Mouse (Mus musculus): ENCODE data around the gene Clcn2. TPM values are rescaled to one million over a fixed set of nuclear protein-coding genes. Genes with fewer than 3 reads are reported as not detected.

The Clcn2 gene
- polyA plus RNA-seq (2014; fragmentation: Illumina TruSeq; extraction: RNeasy Lipid Tissue Mini Kit (QIAGEN cat#74804); ENCODE audit: low read depth, low replicate concordance): 5.6 TPM

DNA sequence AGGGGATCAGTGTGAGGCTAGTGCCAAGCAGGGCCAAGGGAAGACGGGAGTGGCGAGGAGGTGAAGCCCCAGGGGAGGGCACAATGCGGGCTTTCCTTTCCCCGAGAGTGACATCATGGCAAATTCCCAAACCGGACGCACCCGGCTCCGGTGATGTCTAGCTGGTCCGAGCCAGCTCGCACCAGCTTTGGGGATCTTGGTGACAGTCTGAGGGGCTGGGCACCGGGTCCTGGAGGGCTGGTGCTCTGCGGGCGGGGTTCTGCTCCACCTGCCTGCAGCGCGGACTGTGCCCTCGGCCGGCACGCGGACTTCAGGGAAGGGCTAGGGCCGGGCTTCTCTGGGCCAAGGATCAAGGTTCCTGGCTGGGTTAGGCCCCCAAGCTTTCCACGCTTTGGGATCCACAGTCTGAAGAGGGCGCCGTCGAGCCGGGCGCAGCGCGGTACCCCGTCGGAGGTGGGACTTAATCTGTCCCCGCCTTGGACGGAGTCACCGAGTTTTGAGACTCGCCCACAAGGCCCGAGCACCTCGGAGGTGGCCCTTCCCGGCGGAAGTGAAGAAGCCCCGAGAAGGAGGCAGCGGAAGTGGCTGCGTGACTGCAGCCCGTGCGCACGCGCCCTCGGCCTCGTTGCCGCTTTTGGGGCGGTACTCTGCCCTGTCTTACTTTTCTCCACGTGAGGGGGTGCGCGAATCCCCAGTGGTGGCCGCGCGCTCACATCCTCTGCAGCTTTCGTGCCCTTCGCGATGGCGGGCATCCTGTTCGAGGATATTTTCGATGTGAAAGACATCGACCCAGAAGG, at the start of gene Clcn2, which contains the start of gene Polr2h:
Gene Clcn2 (minus strand): TSS at position 566 of the 797 bp plus-strand sequence.
Gene Polr2h (plus strand): TSS at position 485 of the 797 bp plus-strand sequence.

DNA sequence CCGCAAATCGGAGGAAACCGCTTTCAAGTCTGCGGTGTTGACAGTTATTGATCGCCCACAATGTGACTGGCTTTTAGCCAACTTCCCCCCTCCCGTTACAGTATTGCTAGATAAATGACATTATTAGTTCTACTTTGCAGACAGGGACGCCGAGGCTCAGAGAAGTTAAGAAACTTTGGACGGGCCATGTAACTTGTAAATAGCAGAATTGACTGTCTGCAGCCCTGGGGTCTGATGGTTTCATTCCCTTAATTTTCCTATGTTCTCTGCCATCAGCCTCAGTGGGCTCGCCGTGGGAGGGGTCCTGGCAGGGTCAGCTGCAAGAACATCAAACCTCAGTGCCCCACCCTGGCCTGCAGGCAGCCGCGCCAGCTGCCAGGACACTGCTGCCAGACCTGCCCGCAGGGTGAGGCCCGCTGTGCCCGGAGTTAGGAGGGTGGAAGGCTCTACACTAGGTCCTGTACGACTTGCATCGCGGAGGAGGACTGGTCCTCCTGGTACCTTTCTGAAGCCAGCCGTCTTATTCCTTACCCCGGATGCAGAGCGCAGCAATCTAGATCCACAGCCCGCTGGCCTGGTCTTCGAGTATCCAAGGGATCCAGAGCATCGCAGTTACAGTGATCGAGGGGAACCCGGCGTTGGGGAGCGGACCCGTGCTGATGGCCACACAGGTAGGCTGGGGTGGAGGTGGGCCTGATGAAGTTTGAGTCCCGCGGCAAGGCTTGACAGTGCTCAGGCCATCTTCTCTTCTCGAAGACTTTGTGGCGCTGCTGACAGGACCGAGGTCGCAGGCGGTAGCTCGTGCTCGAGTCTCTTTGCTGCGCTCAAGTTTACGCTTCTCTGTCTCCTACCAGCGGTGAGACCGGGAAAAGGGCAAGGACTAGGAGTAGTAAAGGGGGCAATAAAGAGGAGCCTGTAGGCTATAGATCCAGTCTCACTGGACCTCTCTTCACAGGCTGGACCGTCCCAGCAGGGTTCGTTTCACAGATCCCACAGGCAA, 16.5 kb upstream of the Clcn2 start, which contains the start of gene Thpo:
Gene Thpo (minus strand): TSS at position 781 of the 1,000 bp plus-strand sequence.

DNA sequence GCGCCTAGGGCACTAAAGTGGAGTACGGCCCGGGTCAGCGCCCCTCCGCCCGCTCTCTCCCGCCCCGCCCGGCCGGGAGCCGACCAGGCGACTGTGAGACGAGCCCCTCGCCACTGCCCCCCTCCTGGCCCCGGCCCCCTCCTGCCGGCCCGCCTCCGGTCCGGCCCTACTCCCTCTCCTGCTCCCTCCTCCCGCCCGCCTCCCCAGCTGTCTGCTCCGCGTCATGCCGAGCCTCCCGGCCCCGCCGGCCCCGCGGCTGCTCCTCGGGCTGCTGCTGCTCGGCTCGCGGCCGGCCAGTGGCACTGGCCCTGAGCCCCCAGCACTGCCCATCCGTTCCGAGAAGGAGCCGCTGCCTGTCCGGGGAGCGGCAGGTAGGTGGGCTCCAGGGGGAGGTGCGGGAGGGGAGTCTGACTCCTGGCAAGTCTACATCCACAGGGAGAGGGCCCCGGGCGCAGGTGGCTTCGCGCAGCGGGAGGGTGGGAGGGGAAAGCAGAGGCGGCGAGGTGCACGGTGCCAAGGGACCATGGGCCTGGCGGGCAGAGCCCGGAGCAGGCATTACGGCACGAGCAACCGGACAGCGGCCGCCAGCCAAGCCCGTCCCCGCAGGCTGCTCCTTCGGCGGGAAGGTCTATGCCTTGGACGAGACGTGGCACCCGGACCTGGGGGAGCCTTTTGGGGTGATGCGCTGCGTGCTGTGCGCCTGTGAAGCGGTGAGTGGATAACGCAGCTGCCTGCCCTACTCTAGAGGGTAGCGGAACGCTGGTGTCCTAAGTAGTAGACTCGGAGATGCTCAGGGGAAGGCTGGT, 15.6 kb upstream of the Clcn2 start, which contains the start of gene Chrd:
Gene Chrd (plus strand): TSS at position 203 of the 806 bp plus-strand sequence.

DNA sequence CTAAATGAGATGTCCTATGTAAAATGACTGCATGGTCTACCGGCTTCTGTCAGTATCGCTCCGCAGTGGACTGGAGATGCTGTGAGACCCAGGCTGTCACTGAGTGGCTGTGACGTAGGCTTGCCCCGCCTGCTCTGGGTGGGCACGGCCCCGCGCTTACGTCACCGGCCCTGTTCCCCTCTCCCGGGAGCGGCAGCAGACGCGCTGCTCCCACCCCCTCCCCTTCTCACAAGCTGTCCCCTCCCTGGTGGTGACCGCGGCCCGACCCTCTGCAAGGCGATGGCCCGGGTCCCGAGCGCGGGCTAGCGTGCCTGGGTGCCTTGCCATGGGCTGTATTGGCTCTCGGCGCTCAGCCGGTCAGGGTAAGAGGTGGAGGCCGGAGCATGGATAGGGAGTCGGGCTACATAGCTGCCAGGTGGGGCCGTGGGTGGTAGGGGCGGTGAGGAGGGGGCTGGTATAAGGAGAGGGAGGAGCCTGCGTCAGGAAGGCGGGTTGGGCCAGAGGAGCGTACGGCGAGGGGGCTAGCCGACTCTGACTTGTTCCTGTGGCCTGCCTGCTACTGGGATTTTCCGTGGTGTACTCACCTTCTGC, 24.3 kb downstream of the Clcn2 start, which contains the start of gene Fam131a:
Gene Fam131a (plus strand): TSS at position 131 of the 591 bp plus-strand sequence.

DNA sequence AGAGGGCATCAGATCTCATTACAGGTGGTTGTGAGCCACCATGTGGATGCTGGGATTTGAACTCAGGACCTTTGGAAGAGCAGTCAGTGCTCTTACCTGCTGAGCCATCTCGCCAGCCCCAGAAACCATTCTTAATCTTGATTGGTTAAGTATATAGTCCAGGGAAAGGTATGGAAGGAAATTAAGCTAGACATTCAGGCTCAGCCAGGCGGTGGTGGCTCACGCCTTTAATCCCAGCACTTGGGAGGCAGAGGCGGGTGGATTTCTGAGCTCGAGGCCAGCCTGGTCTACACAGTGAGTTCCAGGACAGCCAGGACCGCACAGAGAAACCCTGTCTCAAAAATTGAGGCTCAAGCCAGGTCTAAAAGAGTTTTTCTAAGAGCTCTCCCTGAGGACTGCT, 49.5 kb downstream of the Clcn2 start, which contains the start of gene Eif4g1:
Gene Eif4g1 (plus strand): TSS at position 301 of the 400 bp plus-strand sequence.

Other genes with a start within 250 kb of the Clcn2 start
- 7.8 TPM for gene Eif2b5, start 218.9 kb downstream of the Clcn2 start, polyA plus RNA-seq (2014; fragmentation: Illumina TruSeq; extraction: RNeasy Lipid Tissue Mini Kit (QIAGEN cat#74804); ENCODE audit: low read depth, low replicate concordance)
- gene Dvl3, start 200.8 kb downstream of the Clcn2 start, polyA plus RNA-seq (2014; fragmentation: Illumina TruSeq; extraction: RNeasy Lipid Tissue Mini Kit (QIAGEN cat#74804); ENCODE audit: low read depth, low replicate concordance): 23.3 TPM
- 87.0 TPM for gene Ap2m1, start 182.3 kb downstream of the Clcn2 start, polyA plus RNA-seq (2014; fragmentation: Illumina TruSeq; extraction: RNeasy Lipid Tissue Mini Kit (QIAGEN cat#74804); ENCODE audit: low read depth, low replicate concordance)
- gene Abcf3, start 169.2 kb downstream of the Clcn2 start, polyA plus RNA-seq (2014; fragmentation: Illumina TruSeq; extraction: RNeasy Lipid Tissue Mini Kit (QIAGEN cat#74804); ENCODE audit: low read depth, low replicate concordance): 9.1 TPM
- gene Vwa5b2, start 128.3 kb downstream of the Clcn2 start, polyA plus RNA-seq (2014; fragmentation: Illumina TruSeq; extraction: RNeasy Lipid Tissue Mini Kit (QIAGEN cat#74804); ENCODE audit: low read depth, low replicate concordance): 0.76 TPM
- gene Eef1akmt4, start 106.2 kb downstream of the Clcn2 start, polyA plus RNA-seq (2014; fragmentation: Illumina TruSeq; extraction: RNeasy Lipid Tissue Mini Kit (QIAGEN cat#74804); ENCODE audit: low read depth, low replicate concordance): 1.9 TPM
- gene Gm49333, start 106.1 kb downstream of the Clcn2 start, polyA plus RNA-seq (2014; fragmentation: Illumina TruSeq; extraction: RNeasy Lipid Tissue Mini Kit (QIAGEN cat#74804); ENCODE audit: low read depth, low replicate concordance): not detected
- gene Alg3, start 106.0 kb downstream of the Clcn2 start, polyA plus RNA-seq (2014; fragmentation: Illumina TruSeq; extraction: RNeasy Lipid Tissue Mini Kit (QIAGEN cat#74804); ENCODE audit: low read depth, low replicate concordance): 3.7 TPM
- gene Camk2n2, start 96.5 kb downstream of the Clcn2 start, polyA plus RNA-seq (2014; fragmentation: Illumina TruSeq; extraction: RNeasy Lipid Tissue Mini Kit (QIAGEN cat#74804); ENCODE audit: low read depth, low replicate concordance): 0.47 TPM
- 0.47 TPM for gene Ece2, start 87.9 kb downstream of the Clcn2 start, polyA plus RNA-seq (2014; fragmentation: Illumina TruSeq; extraction: RNeasy Lipid Tissue Mini Kit (QIAGEN cat#74804); ENCODE audit: low read depth, low replicate concordance)
- 56.0 TPM for gene Psmd2, start 66.1 kb downstream of the Clcn2 start, polyA plus RNA-seq (2014; fragmentation: Illumina TruSeq; extraction: RNeasy Lipid Tissue Mini Kit (QIAGEN cat#74804); ENCODE audit: low read depth, low replicate concordance)
- gene Eif4g1, start 49.4 kb downstream of the Clcn2 start, polyA plus RNA-seq (2014; fragmentation: Illumina TruSeq; extraction: RNeasy Lipid Tissue Mini Kit (QIAGEN cat#74804); ENCODE audit: low read depth, low replicate concordance): 135 TPM
- not detected for gene Fam131a, start 24.5 kb downstream of the Clcn2 start, polyA plus RNA-seq (2014; fragmentation: Illumina TruSeq; extraction: RNeasy Lipid Tissue Mini Kit (QIAGEN cat#74804); ENCODE audit: low read depth, low replicate concordance)
- gene Polr2h, start 81 bp downstream of the Clcn2 start, polyA plus RNA-seq (2014; fragmentation: Illumina TruSeq; extraction: RNeasy Lipid Tissue Mini Kit (QIAGEN cat#74804); ENCODE audit: low read depth, low replicate concordance): 26.0 TPM
- gene Chrd, start 15.4 kb upstream of the Clcn2 start, polyA plus RNA-seq (2014; fragmentation: Illumina TruSeq; extraction: RNeasy Lipid Tissue Mini Kit (QIAGEN cat#74804); ENCODE audit: low read depth, low replicate concordance): 0.28 TPM
- gene Thpo, start 16.8 kb upstream of the Clcn2 start, polyA plus RNA-seq (2014; fragmentation: Illumina TruSeq; extraction: RNeasy Lipid Tissue Mini Kit (QIAGEN cat#74804); ENCODE audit: low read depth, low replicate concordance): 0.47 TPM